Mouse (Mus musculus): Measurements from ENCODE around the gene Aip. TPM values are rescaled to one million over a fixed set of nuclear protein-coding genes. Genes with fewer than 3 reads are reported as not detected.

The Aip gene
- polyA plus RNA-seq, 1 experiment, result 53.5 TPM

- no peak for TF ChIP-seq CTCF (IDR thresholded peaks at IDR 0.05; ENCODE audit: control insufficient read depth, insufficient read depth, low read length)
- TF ChIP-seq POLR2A (IDR thresholded peaks at IDR 0.05; ENCODE audit: borderline replicate concordance, control insufficient read depth, low read depth, low read length), result no peak
- Histone ChIP-seq H3K4me1 (ENCODE audit: control insufficient read depth, insufficient read depth, low read length) (no peaks in the 10 kb centered on the region), H3K27ac (ENCODE audit: control insufficient read depth, insufficient read depth, low read depth, low read length, poor library complexity) (no peak overlapping the region), H3K4me3 (replicated peaks; ENCODE audit: control insufficient read depth, low read depth, low read length) (no peak overlapping the region)
- 31% methylated on average over 2 of the region's 2 CpGs for WGBS
These were observed 34.3 kb downstream of the Aip start for GRCm38 (mm10) chr19:4091383-4091782.

GRCm38 (mm10) chr19:4090446-4090845 lies 35.2 kb downstream of the Aip start:
- Histone ChIP-seq H3K27ac (ENCODE audit: control insufficient read depth, insufficient read depth, low read depth, low read length, poor library complexity) (no peak overlapping the region), H3K4me1 (ENCODE audit: control insufficient read depth, insufficient read depth, low read length) (no peaks in the 10 kb centered on the region), H3K4me3 (replicated peaks; ENCODE audit: control insufficient read depth, low read depth, low read length) (no peak overlapping the region)
- TF ChIP-seq POLR2A (IDR thresholded peaks at IDR 0.05; ENCODE audit: borderline replicate concordance, control insufficient read depth, low read depth, low read length) (no peak), CTCF (IDR thresholded peaks at IDR 0.05; ENCODE audit: control insufficient read depth, insufficient read depth, low read length) (no peak)
- WGBS, result 69% methylated on average over 3 of the region's 3 CpGs

GRCm38 (mm10) chr19:4089128-4089527 lies 36.5 kb downstream of the Aip start:
- TF ChIP-seq CTCF (IDR thresholded peaks at IDR 0.05; ENCODE audit: control insufficient read depth, insufficient read depth, low read length) (no peak), POLR2A (IDR thresholded peaks at IDR 0.05; ENCODE audit: borderline replicate concordance, control insufficient read depth, low read depth, low read length) (no peak)
- WGBS, result 73% methylated on average over 6 of the region's 6 CpGs
- H3K27ac ChIP-seq (ENCODE audit: control insufficient read depth, insufficient read depth, low read depth, low read length, poor library complexity), result no peak overlapping the region
- H3K4me3 ChIP-seq (replicated peaks; ENCODE audit: control insufficient read depth, low read depth, low read length), result no peak overlapping the region
- no peaks in the 10 kb centered on the region for H3K4me1 ChIP-seq (ENCODE audit: control insufficient read depth, insufficient read depth, low read length)

- TF ChIP-seq CTCF (IDR thresholded peaks at IDR 0.05; ENCODE audit: control insufficient read depth, insufficient read depth, low read length) (no peak), POLR2A (IDR thresholded peaks at IDR 0.05; ENCODE audit: borderline replicate concordance, control insufficient read depth, low read depth, low read length) (no peak)
- Histone ChIP-seq H3K4me1 (ENCODE audit: control insufficient read depth, insufficient read depth, low read length) (no peaks in the 10 kb centered on the region), H3K27ac (ENCODE audit: control insufficient read depth, insufficient read depth, low read depth, low read length, poor library complexity) (no peak overlapping the region), H3K4me3 (replicated peaks; ENCODE audit: control insufficient read depth, low read depth, low read length) (no peak overlapping the region)
- 43% methylated on average over 5 of the region's 5 CpGs for WGBS
These were observed 37.5 kb downstream of the Aip start for GRCm38 (mm10) chr19:4088146-4088545.

- TF ChIP-seq CTCF (IDR thresholded peaks at IDR 0.05; ENCODE audit: control insufficient read depth, insufficient read depth, low read length) (no peak), POLR2A (IDR thresholded peaks at IDR 0.05; ENCODE audit: borderline replicate concordance, control insufficient read depth, low read depth, low read length) (no peak)
- H3K4me3 ChIP-seq (replicated peaks; ENCODE audit: control insufficient read depth, low read depth, low read length), result no peak overlapping the region
- no peaks in the 10 kb centered on the region for H3K4me1 ChIP-seq (ENCODE audit: control insufficient read depth, insufficient read depth, low read length)
- WGBS, result 79% methylated on average over 5 of the region's 5 CpGs
- H3K27ac ChIP-seq (ENCODE audit: control insufficient read depth, insufficient read depth, low read depth, low read length, poor library complexity), result no peak overlapping the region
These were observed 38.6 kb downstream of the Aip start for GRCm38 (mm10) chr19:4087090-4087489.

GRCm38 (mm10) chr19:4086156-4086555 lies 39.5 kb downstream of the Aip start:
- Histone ChIP-seq H3K4me3 (replicated peaks; ENCODE audit: control insufficient read depth, low read depth, low read length) (no peak overlapping the region), H3K4me1 (ENCODE audit: control insufficient read depth, insufficient read depth, low read length) (no peaks in the 10 kb centered on the region), H3K27ac (ENCODE audit: control insufficient read depth, insufficient read depth, low read depth, low read length, poor library complexity) (no peak overlapping the region)
- WGBS, result 84% methylated on average over 15 of the region's 15 CpGs
- no peak for TF ChIP-seq POLR2A (IDR thresholded peaks at IDR 0.05; ENCODE audit: borderline replicate concordance, control insufficient read depth, low read depth, low read length)

GRCm38 (mm10) chr19:4084984-4085383 lies 40.7 kb downstream of the Aip start:
- H3K4me3 ChIP-seq (replicated peaks; ENCODE audit: control insufficient read depth, low read depth, low read length), result no peak overlapping the region
- no peaks in the 10 kb centered on the region; the same call in 1 of the 2 replicates for H3K4me1 ChIP-seq (ENCODE audit: control insufficient read depth, insufficient read depth, low read length)
- 91% methylated on average over 1 of the region's 1 CpGs for WGBS
- H3K27ac ChIP-seq (ENCODE audit: control insufficient read depth, insufficient read depth, low read depth, low read length, poor library complexity), result no peak overlapping the region
- no peak for TF ChIP-seq POLR2A (IDR thresholded peaks at IDR 0.05; ENCODE audit: borderline replicate concordance, control insufficient read depth, low read depth, low read length)
- peak; percentile 20; the same call in 1 of the 2 replicates for TF ChIP-seq CTCF (IDR thresholded peaks at IDR 0.05; ENCODE audit: control insufficient read depth, insufficient read depth, low read length)

- Histone ChIP-seq H3K4me3 (replicated peaks; ENCODE audit: control insufficient read depth, low read depth, low read length) (no peak overlapping the region), H3K4me1 (ENCODE audit: control insufficient read depth, insufficient read depth, low read length) (no peaks in the 10 kb centered on the region; the same call in 1 of the 2 replicates), H3K27ac (ENCODE audit: control insufficient read depth, insufficient read depth, low read depth, low read length, poor library complexity) (no peak overlapping the region)
- 61% methylated on average over 8 of the region's 8 CpGs for WGBS
- TF ChIP-seq CTCF (IDR thresholded peaks at IDR 0.05; ENCODE audit: control insufficient read depth, insufficient read depth, low read length) (no peak), POLR2A (IDR thresholded peaks at IDR 0.05; ENCODE audit: borderline replicate concordance, control insufficient read depth, low read depth, low read length) (no peak)
These were observed 41.8 kb downstream of the Aip start for GRCm38 (mm10) chr19:4083826-4084225.

GRCm38 (mm10) chr19:4083316-4083715 lies 42.3 kb downstream of the Aip start:
- TF ChIP-seq POLR2A (IDR thresholded peaks at IDR 0.05; ENCODE audit: borderline replicate concordance, control insufficient read depth, low read depth, low read length) (no peak), CTCF (IDR thresholded peaks at IDR 0.05; ENCODE audit: control insufficient read depth, insufficient read depth, low read length) (no peak)
- Histone ChIP-seq H3K4me3 (replicated peaks; ENCODE audit: control insufficient read depth, low read depth, low read length) (no peak overlapping the region), H3K4me1 (ENCODE audit: control insufficient read depth, insufficient read depth, low read length) (no peaks in the 10 kb centered on the region; the same call in 1 of the 2 replicates), H3K27ac (ENCODE audit: control insufficient read depth, insufficient read depth, low read depth, low read length, poor library complexity) (no peak overlapping the region)
- 88% methylated on average over 7 of the region's 7 CpGs for WGBS
